Mouse (Mus musculus): ENCODE data around the gene Stab2.

GRCm38 (mm10) chr10:86853433-86853832, 154.4 kb downstream of the Stab2 start:
- TF ChIP-seq CTCF (conservative IDR thresholded peaks at IDR 0.05; ENCODE audit: low read length) (no peak), POU5F1 (IDR thresholded peaks at IDR 0.05; ENCODE audit: borderline replicate concordance, low read length) (no peak)
